Mouse (Mus musculus) gastrocnemius, postnatal 10 days (tissue): ENCODE measurements around the gene Fbxw7. TPM values are rescaled to one million over a fixed set of nuclear protein-coding genes. Genes with fewer than 3 reads are reported as not detected.
A peak's percentile ranks its signal among the peaks of the same experiment; 100 is the strongest.

ENCODE experiments used
- DNase-seq: peaks from one replicate; pipeline ENCODE4 v3.0.0; 2021; ENCODE audit warnings: mixed read lengths
- long read RNA-seq, 2 experiments: library from polyadenylated mRNA; stranded (forward); transcript quantifications; one replicate each; pipeline ENCODE4 v2.0.0; 2021
- total RNA-seq, 2 experiments: library from RNA; stranded (reverse); gene quantifications; 2 replicates each; pipeline ENCODE4 v1.2.3; 2021

Gene Fbxw7
- 10 to 100 TPM; 46.0 to 50.9 TPM for total RNA-seq
- long read RNA-seq, experiment 1, full-length matches to known transcripts, result 37 of 49 reads
- long read RNA-seq, experiment 1, partial matches to known transcripts, result 7 of 49 reads
- long read RNA-seq, experiment 1, other reads (novel, unspliced or antisense), result 5 of 49 reads
- long read RNA-seq, experiment 2, transcript Fbxw7-202 (11 exons, 3,599 nt), result major isoform, 34 of 39 reads
- long read RNA-seq, experiment 2, partial matches to known transcripts, result 4 of 39 reads
- long read RNA-seq, experiment 2, other reads (novel, unspliced or antisense), result 1 of 39 reads

- DNase-seq, result no peak
Observed at GRCm38 (mm10) chr3:84814762-84815381, at the start of gene Fbxw7. Gene Fbxw7 (plus strand): TSS chr3:84815268.

DNA sequence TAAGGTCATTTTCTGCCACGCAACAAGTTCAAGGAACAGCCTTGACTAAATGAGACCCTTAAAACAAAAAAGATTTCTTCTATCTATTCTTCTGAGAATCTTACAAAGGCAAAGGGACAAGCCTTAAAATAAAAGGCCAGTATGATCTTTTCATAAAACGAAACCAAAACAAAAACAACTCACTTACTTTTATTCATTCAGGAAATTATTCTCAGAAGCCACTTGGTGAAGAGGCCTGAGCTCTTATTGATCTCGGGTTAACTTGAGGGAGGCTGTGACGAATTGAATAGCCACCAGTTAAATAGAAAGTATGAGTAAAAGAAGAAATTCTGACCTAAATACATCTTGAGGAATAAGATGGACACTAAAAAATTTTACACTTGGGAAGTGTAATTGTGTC lies 46.1 kb upstream of the Fbxw7 start:
- DNase-seq, result no peak

DNA sequence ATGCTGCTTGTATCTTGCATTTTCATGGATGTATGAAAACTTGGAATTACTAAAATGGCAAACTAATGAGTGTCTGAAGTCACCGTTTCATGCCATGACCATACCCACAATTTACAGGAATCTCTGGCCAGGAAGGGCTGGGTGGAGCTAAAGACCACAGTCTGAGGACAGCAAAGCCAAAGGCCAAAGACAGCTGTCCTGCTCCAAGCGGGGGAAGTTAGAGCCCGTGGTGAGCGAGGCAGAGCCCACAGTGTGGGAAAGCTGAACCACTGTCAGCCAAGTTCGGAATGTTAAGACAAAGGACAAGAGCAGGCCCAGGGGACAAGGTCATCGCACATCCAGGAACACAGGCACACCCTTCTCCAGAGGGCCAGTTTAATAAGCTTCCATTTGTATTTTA lies 45.7 kb upstream of the Fbxw7 start:
- no peak for DNase-seq

GRCm38 (mm10) chr3:84770518-84770917 lies 44.5 kb upstream of the Fbxw7 start:
- DNase-seq, result no peak

- no peak for DNase-seq
Observed at GRCm38 (mm10) chr3:84771980-84772379, 43.1 kb upstream of the Fbxw7 start.

GRCm38 (mm10) chr3:84774246-84775066 lies 40.6 kb upstream of the Fbxw7 start:
- DNase-seq, result no peak

DNA sequence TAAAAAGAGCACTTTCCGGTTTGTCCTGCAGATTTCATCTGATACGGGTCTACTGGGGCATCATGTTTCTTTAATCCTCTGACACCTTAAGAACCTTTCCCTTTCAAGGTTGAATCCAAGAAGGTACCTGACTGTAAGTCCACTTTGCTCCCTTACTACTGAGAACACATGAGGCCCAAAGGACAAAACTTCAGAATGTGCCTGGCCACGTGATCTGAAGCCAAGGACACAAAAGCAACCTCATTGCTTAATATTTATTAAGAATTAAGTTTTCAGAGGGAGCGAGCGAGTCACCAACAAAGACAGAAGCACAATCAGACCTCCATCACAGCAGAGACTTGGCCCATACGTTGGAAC lies 40.0 kb upstream of the Fbxw7 start:
- no peak for DNase-seq

DNA sequence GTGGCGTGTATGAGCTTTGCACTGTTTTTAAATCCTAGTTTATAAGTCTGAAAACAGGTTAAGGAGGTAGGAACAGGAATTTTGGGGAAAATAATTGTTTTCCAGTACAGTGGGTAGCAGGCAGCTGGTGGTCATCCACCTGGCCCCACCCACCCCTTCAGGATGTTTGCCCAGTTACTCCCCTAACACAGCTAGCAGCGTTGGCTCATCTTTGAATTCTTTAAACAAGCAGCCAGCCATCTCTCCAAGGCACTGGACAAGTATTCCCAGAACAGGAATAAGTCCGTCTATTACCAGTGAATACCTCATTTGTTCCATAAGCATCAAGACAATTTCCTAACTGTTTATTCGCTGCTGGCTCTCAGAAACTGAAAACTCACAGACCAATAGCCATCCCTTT lies 39.5 kb upstream of the Fbxw7 start:
- DNase-seq, result no peak

GRCm38 (mm10) chr3:84776084-84776483 lies 39.0 kb upstream of the Fbxw7 start:
- DNase-seq, result no peak

GRCm38 (mm10) chr3:84787914-84788313 lies 27.2 kb upstream of the Fbxw7 start:
- DNase-seq, result no peak

- no peak for DNase-seq
Observed at GRCm38 (mm10) chr3:84804036-84804435, 11.0 kb upstream of the Fbxw7 start.

DNA sequence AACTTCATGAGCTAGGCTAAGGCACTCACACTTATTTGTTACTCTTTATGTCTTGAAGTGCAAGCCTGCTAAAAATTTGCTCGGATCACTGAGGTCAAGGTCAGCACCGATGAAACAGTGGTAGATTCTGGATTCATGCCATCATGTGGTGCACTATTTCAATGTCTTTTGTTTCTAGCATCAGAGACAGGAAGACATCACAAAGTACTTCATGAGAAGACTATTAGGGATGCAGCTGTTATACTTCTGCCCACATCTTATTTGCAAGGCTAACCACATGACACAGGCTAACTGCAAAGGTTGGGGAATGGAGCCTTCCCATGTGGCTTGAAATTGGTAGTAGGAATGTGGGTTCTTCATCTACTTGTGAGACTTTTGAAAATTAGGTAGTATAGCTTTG lies 8.9 kb upstream of the Fbxw7 start:
- no peak for DNase-seq

DNA sequence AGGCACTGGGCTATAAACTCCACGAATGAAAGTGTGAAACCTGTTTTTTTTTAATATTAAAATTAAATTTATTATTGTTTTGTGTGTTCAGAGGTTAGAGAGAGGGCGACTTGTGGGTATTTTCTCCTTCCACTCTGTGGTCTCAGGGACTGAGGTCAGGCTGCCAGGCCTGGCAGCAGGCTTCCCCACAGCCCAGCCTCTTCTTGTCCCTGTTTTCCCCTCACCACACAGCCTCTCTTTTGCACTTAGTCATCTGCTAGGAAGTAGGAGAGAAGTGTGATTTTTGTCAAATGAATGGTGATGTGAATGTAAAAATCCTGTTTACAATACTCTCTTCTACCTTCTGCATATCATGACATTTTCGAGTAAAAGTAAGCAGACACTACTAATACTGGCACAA lies 7.2 kb upstream of the Fbxw7 start:
- no peak for DNase-seq

DNA sequence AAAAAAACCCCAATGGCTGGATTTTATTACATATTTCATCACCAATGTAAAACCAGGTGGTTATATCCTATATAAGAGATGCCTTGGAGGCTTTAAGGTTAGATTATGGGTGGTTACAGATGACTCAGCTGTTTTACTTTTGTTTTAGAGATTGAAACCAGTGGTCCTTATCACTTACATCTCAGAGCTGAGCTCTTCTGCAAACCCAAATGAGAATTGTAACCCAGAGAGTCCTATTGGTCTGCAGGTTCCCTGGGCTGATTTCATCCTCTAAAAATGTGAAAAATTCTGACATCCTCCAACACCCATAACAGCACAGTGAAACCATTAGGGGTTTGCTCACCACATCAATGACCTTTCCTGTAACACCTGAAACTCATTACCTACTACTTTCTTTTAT lies 6.2 kb upstream of the Fbxw7 start:
- no peak for DNase-seq

DNA sequence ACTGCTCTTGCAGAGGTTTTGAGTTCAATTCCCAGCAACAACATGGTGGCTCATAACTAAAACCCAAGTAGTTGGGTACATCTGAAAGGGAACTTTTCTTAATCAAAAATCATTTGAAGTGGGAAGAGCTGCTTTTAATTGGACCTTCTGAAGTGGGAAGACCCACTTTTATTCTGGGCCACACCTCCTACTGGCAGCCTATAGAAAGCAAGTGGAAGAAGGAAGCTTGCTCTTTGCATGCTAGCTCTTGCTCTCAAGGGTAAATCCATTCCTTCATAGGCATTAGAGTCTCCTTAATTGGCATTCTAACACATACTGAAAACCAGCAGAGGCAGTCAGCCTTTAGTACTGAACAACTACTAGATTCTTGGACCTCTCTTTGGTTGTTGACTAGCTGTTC lies 4.3 kb upstream of the Fbxw7 start:
- no peak for DNase-seq

DNA sequence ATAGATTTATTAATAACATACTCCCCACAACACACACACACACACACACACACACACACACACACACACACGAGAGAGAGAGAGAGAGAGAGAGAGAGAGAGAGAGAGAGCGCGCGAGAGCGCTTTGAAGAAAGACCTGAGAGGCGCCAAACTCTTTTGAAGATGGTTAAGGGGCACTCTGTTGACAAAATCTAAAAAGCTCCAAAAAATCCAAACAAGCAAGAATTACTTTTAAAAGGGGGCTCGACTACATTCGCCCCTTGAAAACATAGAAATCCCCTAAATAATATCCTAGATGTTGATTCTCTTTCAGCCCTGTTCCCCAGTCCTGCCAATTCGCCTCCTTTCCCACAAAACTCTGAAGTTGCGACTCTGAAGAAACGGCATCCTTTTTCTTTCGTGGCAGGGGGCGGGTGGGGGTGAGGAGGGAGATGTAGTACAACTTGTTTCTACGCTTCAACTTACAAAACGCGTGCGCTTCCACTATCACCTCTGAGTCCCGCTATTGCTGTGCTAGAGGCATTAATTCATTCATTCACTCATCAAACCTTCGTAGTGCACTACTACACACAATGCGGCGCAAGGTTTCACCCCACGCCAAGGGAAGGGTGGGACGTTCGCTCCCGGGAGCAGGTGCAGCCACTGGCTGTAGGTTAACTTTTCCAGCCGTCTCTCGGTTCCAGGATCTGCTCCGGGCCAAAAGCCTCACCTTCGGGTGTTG lies 1.5 kb upstream of the Fbxw7 start:
- no peak for DNase-seq

GRCm38 (mm10) chr3:84814157-84814761 lies 809 bp upstream of the Fbxw7 start:
- DNase-seq, result peak; percentile 100

DNA sequence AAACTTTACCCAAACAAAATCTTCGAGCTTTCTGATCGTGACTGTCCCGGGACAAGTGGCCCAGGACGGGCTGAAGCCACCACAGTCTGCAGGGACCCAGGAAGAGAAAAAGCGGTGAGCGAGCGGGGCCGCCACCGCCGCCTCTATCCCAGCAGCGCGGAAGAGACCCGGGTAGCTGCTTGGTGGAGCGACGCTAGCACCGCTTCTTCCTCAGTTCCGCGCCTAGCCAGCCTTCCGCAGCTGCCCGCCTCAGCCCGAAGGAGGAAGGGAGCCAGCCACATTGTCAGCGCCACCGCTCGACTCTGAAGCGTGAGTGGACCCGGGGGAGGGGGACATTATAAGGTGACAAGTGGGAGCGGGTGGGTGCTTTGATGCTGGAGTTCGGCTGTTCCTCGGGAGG lies 393 bp downstream of the Fbxw7 start:
- DNase-seq, result peak; percentile 46

DNA sequence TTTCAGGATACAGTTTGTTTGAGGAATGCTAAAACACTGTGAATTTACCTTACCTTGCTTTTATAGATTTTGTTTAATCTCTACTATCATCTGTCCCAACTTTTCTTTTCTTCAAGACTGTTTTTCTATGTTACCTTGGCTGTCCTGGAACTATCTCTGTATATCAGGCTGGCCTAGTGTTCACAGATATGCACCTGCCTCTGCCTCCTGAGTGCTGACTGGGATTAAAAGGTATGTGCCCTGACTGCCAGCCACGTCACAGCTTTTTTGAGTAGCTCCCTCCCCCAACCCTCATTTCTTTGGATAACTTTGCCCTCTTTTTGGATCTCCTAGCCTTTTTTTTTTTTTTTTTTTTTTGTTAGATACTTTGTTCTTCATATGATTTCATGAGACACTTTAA lies 1.9 kb downstream of the Fbxw7 start:
- DNase-seq, result no peak

GRCm38 (mm10) chr3:84820654-84821201 lies 5.7 kb downstream of the Fbxw7 start:
- no peak for DNase-seq

DNA sequence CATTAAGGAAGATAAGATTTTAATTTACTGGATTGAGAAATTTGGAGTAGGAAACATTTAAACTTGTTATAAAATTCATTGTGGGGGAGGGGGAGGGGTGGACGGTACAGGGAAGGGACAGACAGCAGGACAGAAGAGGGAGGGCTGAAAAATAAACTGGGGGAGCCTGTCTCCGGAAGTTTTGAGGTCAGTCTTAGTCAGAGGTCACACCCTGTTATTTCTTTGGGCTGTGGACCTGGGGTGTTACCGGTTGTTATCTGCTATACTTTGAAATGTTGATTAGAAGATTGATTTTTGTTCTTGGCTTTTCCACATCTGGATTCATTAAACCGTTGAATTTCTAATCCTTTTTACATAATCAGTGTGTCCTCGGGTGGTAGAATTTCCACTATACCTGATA lies 10.9 kb downstream of the Fbxw7 start:
- no peak for DNase-seq

GRCm38 (mm10) chr3:84826405-84826804 lies 11.3 kb downstream of the Fbxw7 start:
- DNase-seq, result no peak
